In genomic region chr10:60689396-60689795, GRCm38 (mm10) we compare ENCODE assay signal across 18 mouse cellular contexts. TPM values are rescaled to one million over a fixed set of nuclear protein-coding genes. Genes with fewer than 3 reads are reported as not detected.
"Had no signal": no experiment of that assay in that cellular context is flagged by ENCODE, and none has a peak within 500 bp of the region (broad histone marks: within the 10 kb centered on the region; RNA-seq: fewer than 3 reads in every experiment).

No protein-coding gene starts in this region.

- DNase-seq: cerebellum, adult 8-10 months; cerebellum, adult 9-10 months; cerebellum, adult 9-11 months; cerebellum, postnatal 10 days; cerebellum, postnatal 14 days; cerebellum, postnatal 25 days; cerebellum, postnatal 36 days; embryo, embryonic 11 days; forebrain, postnatal 0 days; gastrocnemius, adult 2 months; gastrocnemius, postnatal 10 days; gastrocnemius, postnatal 14 days; gastrocnemius, postnatal 25 days; gastrocnemius, postnatal 36 days; heart, adult 18-20 months; heart, adult 2 months had no signal

RNA-seq across cellular contexts. Expression of gene Cdh23, which starts 6.9 kb away (rescaled TPM):
- total RNA-seq: common myeloid progenitor, adult 5-6 weeks; granulocyte monocyte progenitor cell, adult 5-6 weeks had no signal
